Mouse (Mus musculus) spleen, adult 2 months (tissue): ENCODE data around the gene Aldh1l1.

Experiments
- CTCF ChIP-seq: fragments of 200-500 bp; IDR thresholded peaks from 2 replicates; pipeline ENCODE4 v1.5.1; 2011; ENCODE audit warnings: mild to moderate bottlenecking, inconsistent platforms; ENCODE audit not compliant: insufficient read depth, insufficient read length, insufficient replicate concordance; ENCODE audit errors: extremely low read depth
- POLR2A ChIP-seq: fragments of 200-500 bp; IDR thresholded peaks from 2 replicates; pipeline ENCODE4 v1.6.1; 2011; ENCODE audit warnings: low read depth, low read length, inconsistent platforms

- TF ChIP-seq POLR2A (no peak), CTCF (no peak)
Measured at GRCm38 (mm10) chr6:90475854-90476212, 10.4 kb upstream of the Aldh1l1 start.
